Mouse (Mus musculus) cortical plate, adult 2 months (tissue): ENCODE data around the gene Krt18. TPM values are rescaled to one million over a fixed set of nuclear protein-coding genes. Genes with fewer than 3 reads are reported as not detected.

ENCODE experiments used
- H3K27ac ChIP-seq: fragments of 200-500 bp; 2 replicates; pipeline ENCODE4 v1.5.1; 2012; ENCODE audit warnings: low read length, control low read depth, inconsistent platforms; ENCODE audit not compliant: insufficient read depth
- H3K4me1 ChIP-seq: fragments of 200-500 bp; 2 replicates; pipeline ENCODE4 v1.6.1; 2011; ENCODE audit warnings: low read length; ENCODE audit not compliant: control insufficient read depth, insufficient read depth
- H3K4me3 ChIP-seq: fragments of 200-500 bp; 2 replicates; pipeline ENCODE4 v1.5.1; 2011; ENCODE audit warnings: mild to moderate bottlenecking, low read length, control low read depth; ENCODE audit not compliant: insufficient read depth
- CTCF ChIP-seq: fragments of 200-500 bp; IDR thresholded peaks from 2 replicates; pipeline ENCODE4 v1.5.1; 2011; ENCODE audit warnings: mild to moderate bottlenecking, control low read depth, low read length; ENCODE audit not compliant: insufficient read depth; ENCODE audit errors: extremely low read depth
- POLR2A ChIP-seq: fragments of 200-500 bp; IDR thresholded peaks from 2 replicates; pipeline ENCODE4 v1.6.1; 2011; ENCODE audit warnings: mild to moderate bottlenecking, low read length, control low read depth; ENCODE audit not compliant: insufficient read depth; ENCODE audit errors: extremely low read depth
- polyA plus RNA-seq: library from polyadenylated mRNA; depleted of rRNA; stranded (reverse); fragments of >200 nt; gene quantifications from 2 replicates; pipeline ENCODE4 v1.2.3, GENCODE M21; 2012

Gene Krt18
- polyA plus RNA-seq, 1 experiment: 0.46 TPM

GRCm38 (mm10) chr15:102007097-102008069, 20.6 kb upstream of the Krt18 start:
- H3K27ac ChIP-seq: no peak overlapping the region
- H3K4me1 ChIP-seq: no peaks in the 10 kb centered on the region
- no peak for TF ChIP-seq CTCF
- TF ChIP-seq POLR2A: no peak
- H3K4me3 ChIP-seq: no peak overlapping the region

- TF ChIP-seq POLR2A (no peak), CTCF (no peak)
- no peak overlapping the region for H3K27ac ChIP-seq
- H3K4me3 ChIP-seq: no peak overlapping the region
- H3K4me1 ChIP-seq: peaks cover 2% of the 10 kb centered on the region; the same call in 1 of the 2 replicates
Observed at GRCm38 (mm10) chr15:102010569-102011245, 17.3 kb upstream of the Krt18 start.

- Histone ChIP-seq H3K4me1 (peaks cover 2% of the 10 kb centered on the region; the same call in 1 of the 2 replicates), H3K27ac (no peak overlapping the region), H3K4me3 (no peak overlapping the region)
Observed at GRCm38 (mm10) chr15:102012260-102012765, 15.7 kb upstream of the Krt18 start.

GRCm38 (mm10) chr15:102013651-102014050, 14.3 kb upstream of the Krt18 start:
- peaks cover 2% of the 10 kb centered on the region; the same call in 1 of the 2 replicates for H3K4me1 ChIP-seq
- TF ChIP-seq POLR2A: no peak
- TF ChIP-seq CTCF: no peak
- no peak overlapping the region for H3K27ac ChIP-seq
- H3K4me3 ChIP-seq: no peak overlapping the region

More at GRCm38 (mm10) chr15:102012260-102012765, 15.7 kb upstream of the Krt18 start:
- no peak for TF ChIP-seq POLR2A
- no peak for TF ChIP-seq CTCF

GRCm38 (mm10) chr15:102014848-102015247, 13.1 kb upstream of the Krt18 start:
- TF ChIP-seq POLR2A (no peak), CTCF (no peak)
- Histone ChIP-seq H3K27ac (no peak overlapping the region), H3K4me3 (no peak overlapping the region), H3K4me1 (peaks cover 2% of the 10 kb centered on the region; the same call in 1 of the 2 replicates)

- Histone ChIP-seq H3K4me1 (peaks cover 2% of the 10 kb centered on the region; the same call in 1 of the 2 replicates), H3K27ac (no peak overlapping the region), H3K4me3 (no peak overlapping the region)
- TF ChIP-seq CTCF (no peak), POLR2A (no peak)
Observed at GRCm38 (mm10) chr15:102016096-102016495, 11.9 kb upstream of the Krt18 start.

- Histone ChIP-seq H3K4me3 (no peak overlapping the region), H3K27ac (no peak overlapping the region), H3K4me1 (peaks cover 2% of the 10 kb centered on the region; the same call in 1 of the 2 replicates)
- no peak for TF ChIP-seq CTCF
- TF ChIP-seq POLR2A: no peak
Observed at GRCm38 (mm10) chr15:102016787-102017186, 11.2 kb upstream of the Krt18 start.

GRCm38 (mm10) chr15:102017918-102018463, 10.0 kb upstream of the Krt18 start:
- no peak for TF ChIP-seq POLR2A
- Histone ChIP-seq H3K4me3 (no peak overlapping the region), H3K4me1 (peaks cover 2% of the 10 kb centered on the region; the same call in 1 of the 2 replicates), H3K27ac (no peak overlapping the region)

GRCm38 (mm10) chr15:102022481-102022880, 5.5 kb upstream of the Krt18 start:
- H3K27ac ChIP-seq: no peak overlapping the region
- TF ChIP-seq CTCF (no peak), POLR2A (no peak)
- H3K4me3 ChIP-seq: no peak overlapping the region
- no peaks in the 10 kb centered on the region for H3K4me1 ChIP-seq
